Mouse (Mus musculus): Measurements from ENCODE around the gene Mgmt. TPM values are rescaled to one million over a fixed set of nuclear protein-coding genes. Genes with fewer than 3 reads are reported as not detected.

Mgmt gene
- polyA plus RNA-seq, 1 experiment from 2014 or later: 2.0 TPM

DNA sequence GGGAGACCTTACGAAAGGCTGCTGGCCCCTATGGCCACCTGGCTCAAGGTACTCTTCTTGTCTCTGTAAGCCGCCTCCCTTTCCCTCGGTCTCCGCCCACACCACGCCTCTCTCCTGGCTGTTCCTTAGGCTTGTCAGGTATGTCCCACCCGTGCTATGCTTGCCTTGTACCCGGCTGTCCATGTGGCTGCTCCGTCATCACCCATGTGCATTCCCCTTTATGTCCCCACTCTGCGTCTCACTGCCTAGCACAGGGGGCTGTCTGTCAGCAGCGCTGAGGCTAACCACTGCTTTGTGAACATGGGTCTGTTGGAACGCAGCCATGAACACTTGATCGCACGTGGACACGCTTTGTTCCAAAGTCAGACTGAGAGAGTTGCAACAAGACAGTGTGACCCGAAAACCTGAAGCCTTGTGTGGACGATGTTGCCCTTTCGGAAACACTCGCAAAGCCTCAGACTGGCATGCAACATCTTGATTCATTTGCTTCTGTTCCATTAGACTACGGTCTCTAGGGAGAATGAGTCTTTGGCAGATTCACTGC lies 115.4 kb downstream of the Mgmt start:
- Histone ChIP-seq H3K27ac (replicated peaks) (no peak overlapping the region), H3K27me3 (0 out of 2 replicates have a peak, but pooled peaks cover 3% of the 10 kb centered on the region), H3K36me3 (no peaks in the 10 kb centered on the region), H3K4me2 (no peak overlapping the region), H3K9ac (no peak overlapping the region), H3K4me1 (replicated peaks) (peaks cover 41% of the 10 kb centered on the region), H3K9me3 (no peaks in the 10 kb centered on the region), H3K4me3 (no peak overlapping the region)
- no peak for ATAC-seq (ENCODE audit: low read depth)
- 67% methylated on average over 19 of the region's 19 CpGs for WGBS

DNA sequence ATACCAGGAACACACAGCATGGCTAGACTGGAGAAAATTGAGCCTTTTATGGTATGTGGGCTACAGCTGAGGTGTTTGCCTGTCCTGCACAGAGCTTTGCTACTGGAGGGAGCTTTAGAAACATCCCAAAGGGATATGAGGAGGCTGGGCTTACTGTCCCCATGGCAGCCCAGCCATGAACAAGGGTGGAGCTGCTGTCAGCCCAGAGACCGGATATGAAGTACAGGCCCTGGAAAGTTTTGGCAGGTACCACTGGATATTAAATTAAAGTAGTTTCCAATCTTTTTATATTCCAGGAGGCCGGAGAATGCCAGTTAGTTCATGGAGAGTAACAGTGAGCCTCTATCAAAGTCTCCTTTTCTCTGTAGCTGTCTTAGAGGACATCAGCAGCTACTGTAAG lies 116.0 kb downstream of the Mgmt start:
- H3K9me3 ChIP-seq: 0 out of 2 replicates have a peak, but pooled peaks cover 4% of the 10 kb centered on the region
- H3K4me2 ChIP-seq: no peak overlapping the region
- H3K4me1 ChIP-seq (replicated peaks): peaks cover 35% of the 10 kb centered on the region
- H3K27me3 ChIP-seq: 0 out of 2 replicates have a peak, but pooled peaks cover 3% of the 10 kb centered on the region
- 86% methylated on average over 2 of the region's 2 CpGs for WGBS
- H3K36me3 ChIP-seq: no peaks in the 10 kb centered on the region
- no peak overlapping the region for H3K27ac ChIP-seq (replicated peaks)
- no peak for ATAC-seq (ENCODE audit: low read depth)
- no peak overlapping the region for H3K9ac ChIP-seq
- no peak overlapping the region for H3K4me3 ChIP-seq

GRCm38 (mm10) chr7:137012687-137013086 lies 118.3 kb downstream of the Mgmt start:
- no peak overlapping the region for H3K4me2 ChIP-seq
- no peak for ATAC-seq (ENCODE audit: low read depth)
- H3K4me1 ChIP-seq (replicated peaks): peaks cover 23% of the 10 kb centered on the region; the same call in 1 of the 2 replicates
- H3K27me3 ChIP-seq: 0 out of 2 replicates have a peak, but pooled peaks cover 3% of the 10 kb centered on the region
- no peak overlapping the region for H3K27ac ChIP-seq (replicated peaks)
- no peaks in the 10 kb centered on the region for H3K36me3 ChIP-seq
- WGBS: 73% methylated on average over 8 of the region's 8 CpGs
- H3K9me3 ChIP-seq: 0 out of 2 replicates have a peak, but pooled peaks cover 4% of the 10 kb centered on the region
- H3K4me3 ChIP-seq: no peak overlapping the region
- no peak overlapping the region for H3K9ac ChIP-seq

DNA sequence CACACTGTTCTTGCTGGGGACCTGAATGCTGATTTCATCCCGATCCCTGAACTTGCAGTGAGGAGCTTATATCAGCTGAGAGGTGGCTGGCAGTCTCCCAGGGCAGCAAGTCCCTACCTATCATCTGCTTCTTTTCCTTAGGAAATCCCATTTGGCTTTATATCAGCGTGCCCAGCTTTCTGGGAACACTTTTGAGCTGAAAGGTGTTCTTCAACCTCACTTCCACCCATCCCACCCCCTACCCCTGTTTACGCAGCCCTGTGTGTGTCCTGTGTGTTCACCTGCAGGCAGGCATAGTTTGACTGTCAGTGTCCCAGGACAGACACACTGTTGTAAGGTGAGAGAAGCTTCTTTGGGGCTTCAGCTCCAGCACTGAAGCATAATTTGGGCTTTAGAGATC lies 119.0 kb downstream of the Mgmt start:
- no peak overlapping the region for H3K9ac ChIP-seq
- H3K4me2 ChIP-seq: no peak overlapping the region
- no peaks in the 10 kb centered on the region for H3K36me3 ChIP-seq
- H3K9me3 ChIP-seq: 0 out of 2 replicates have a peak, but pooled peaks cover 4% of the 10 kb centered on the region
- WGBS: 77% methylated on average over 3 of the region's 3 CpGs
- no peak for ATAC-seq (ENCODE audit: low read depth)
- H3K4me3 ChIP-seq: no peak overlapping the region
- H3K4me1 ChIP-seq (replicated peaks): peaks cover 16% of the 10 kb centered on the region; the same call in 1 of the 2 replicates
- H3K27me3 ChIP-seq: 0 out of 2 replicates have a peak, but pooled peaks cover 3% of the 10 kb centered on the region
- H3K27ac ChIP-seq (replicated peaks): no peak overlapping the region

DNA sequence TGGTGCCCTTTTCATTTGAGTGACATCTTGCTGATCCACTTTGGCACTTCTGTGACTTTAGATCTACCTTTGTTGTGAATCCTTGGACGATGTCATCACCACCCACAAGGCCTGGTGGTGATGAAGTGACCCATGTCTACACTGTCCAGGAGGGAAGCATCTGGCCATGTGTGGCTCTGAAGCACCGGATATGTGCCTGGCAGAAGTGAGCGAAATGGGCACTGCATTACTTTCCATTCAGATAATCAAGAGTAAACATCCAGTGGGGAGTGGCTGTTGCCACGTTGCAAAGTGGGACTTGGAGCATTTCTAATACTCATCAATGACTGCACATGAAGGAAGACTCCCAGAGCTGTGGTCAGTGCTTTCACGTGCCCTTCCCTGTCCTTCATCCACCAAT lies 124.2 kb downstream of the Mgmt start:
- Histone ChIP-seq H3K27ac (replicated peaks) (no peak overlapping the region), H3K27me3 (no peaks in the 10 kb centered on the region; the same call in 1 of the 2 replicates), H3K9ac (no peak overlapping the region), H3K9me3 (0 out of 2 replicates have a peak, but pooled peaks cover 4% of the 10 kb centered on the region), H3K4me1 (replicated peaks) (no peaks in the 10 kb centered on the region), H3K4me2 (no peak overlapping the region), H3K36me3 (no peaks in the 10 kb centered on the region), H3K4me3 (no peak overlapping the region)
- ATAC-seq (ENCODE audit: low read depth): no peak
- 84% methylated on average over 5 of the region's 5 CpGs for WGBS

- Histone ChIP-seq H3K4me2 (no peak overlapping the region), H3K27me3 (no peaks in the 10 kb centered on the region; the same call in 1 of the 2 replicates), H3K4me3 (no peak overlapping the region), H3K27ac (replicated peaks) (no peak overlapping the region), H3K9ac (no peak overlapping the region), H3K9me3 (0 out of 2 replicates have a peak, but pooled peaks cover 1% of the 10 kb centered on the region), H3K4me1 (replicated peaks) (no peaks in the 10 kb centered on the region), H3K36me3 (no peaks in the 10 kb centered on the region)
- no peak for ATAC-seq (ENCODE audit: low read depth)
- 86% methylated on average over 6 of the region's 6 CpGs for WGBS
These were observed 125.8 kb downstream of the Mgmt start for GRCm38 (mm10) chr7:137020195-137020594.

DNA sequence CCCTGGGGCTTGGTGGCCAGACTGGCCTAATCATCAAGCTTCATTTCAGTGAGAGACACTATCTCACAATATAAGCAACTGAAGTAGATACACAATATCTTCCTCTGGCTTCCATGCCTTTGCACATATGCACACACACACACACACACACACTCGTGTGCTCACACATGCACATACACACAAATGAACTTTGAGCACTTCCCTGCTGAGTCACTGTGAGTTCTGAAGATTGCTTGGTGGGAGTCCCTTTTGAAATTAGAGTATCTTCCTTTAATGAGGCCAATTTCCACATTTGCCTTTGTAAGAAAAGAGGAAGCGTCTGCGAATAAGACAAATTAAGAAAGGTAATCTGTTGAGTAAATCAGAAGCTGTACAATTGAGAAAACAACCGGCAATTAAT lies 136.4 kb downstream of the Mgmt start:
- no peaks in the 10 kb centered on the region for H3K36me3 ChIP-seq
- no peak overlapping the region for H3K4me3 ChIP-seq
- no peak overlapping the region for H3K4me2 ChIP-seq
- H3K27me3 ChIP-seq: no peaks in the 10 kb centered on the region
- no peak overlapping the region for H3K27ac ChIP-seq (replicated peaks)
- no peak for ATAC-seq (ENCODE audit: low read depth)
- H3K9me3 ChIP-seq: peaks cover 7% of the 10 kb centered on the region; the same call in 1 of the 2 replicates
- H3K9ac ChIP-seq: no peak overlapping the region
- H3K4me1 ChIP-seq (replicated peaks): peaks cover 3% of the 10 kb centered on the region
- 84% methylated on average over 4 of the region's 4 CpGs for WGBS

DNA sequence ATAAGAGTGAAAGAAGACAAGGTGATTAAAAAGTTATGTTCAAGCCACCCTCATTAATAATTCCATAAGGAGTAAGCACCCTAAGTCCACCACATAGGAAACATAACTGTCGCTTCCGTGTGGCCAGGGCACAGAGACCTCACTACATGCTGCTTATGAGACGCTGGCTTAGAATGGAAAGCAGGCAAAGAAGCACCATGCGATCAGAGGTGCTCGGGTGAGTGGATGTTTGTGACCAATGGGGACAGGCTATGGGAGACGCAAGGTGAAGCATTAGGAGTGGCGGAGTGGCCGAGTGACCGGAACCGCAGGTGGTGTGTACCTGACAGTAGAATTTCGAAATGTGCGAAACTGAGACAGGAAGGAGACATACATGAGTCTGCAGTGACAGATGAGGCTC lies 138.8 kb downstream of the Mgmt start:
- no peaks in the 10 kb centered on the region for H3K27me3 ChIP-seq
- no peak overlapping the region for H3K27ac ChIP-seq (replicated peaks)
- no peaks in the 10 kb centered on the region for H3K36me3 ChIP-seq
- H3K4me3 ChIP-seq: no peak overlapping the region
- 97% methylated on average over 12 of the region's 12 CpGs for WGBS
- no peak overlapping the region for H3K9ac ChIP-seq
- peaks cover 15% of the 10 kb centered on the region for H3K4me1 ChIP-seq (replicated peaks)
- ATAC-seq (ENCODE audit: low read depth): no peak
- no peak overlapping the region for H3K4me2 ChIP-seq
- peaks cover 7% of the 10 kb centered on the region; the same call in 1 of the 2 replicates for H3K9me3 ChIP-seq

DNA sequence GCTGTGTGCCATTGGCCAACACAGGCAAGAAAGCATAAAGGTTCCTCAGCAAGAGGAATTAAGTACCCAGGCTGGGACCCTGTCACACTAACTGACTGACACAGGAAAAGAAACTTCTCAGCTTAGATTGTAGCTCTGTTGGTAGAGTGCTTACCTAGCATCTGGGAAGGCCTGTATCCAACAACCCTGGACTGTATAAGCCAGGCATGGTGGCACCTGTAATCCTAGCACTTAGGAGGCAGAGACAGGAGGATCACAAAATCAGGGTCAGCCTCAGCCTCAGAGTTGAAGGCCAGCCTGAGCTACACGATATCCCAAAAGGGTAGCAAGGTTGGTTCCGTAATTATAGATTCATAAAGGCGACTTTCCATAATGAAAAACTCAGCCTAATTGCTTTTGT lies 140.6 kb downstream of the Mgmt start:
- WGBS: 89% methylated on average over 3 of the region's 3 CpGs
- H3K9ac ChIP-seq: no peak overlapping the region
- peaks cover 7% of the 10 kb centered on the region; the same call in 1 of the 2 replicates for H3K9me3 ChIP-seq
- H3K4me2 ChIP-seq: no peak overlapping the region
- no peak overlapping the region for H3K27ac ChIP-seq (replicated peaks)
- H3K4me1 ChIP-seq (replicated peaks): peaks cover 28% of the 10 kb centered on the region
- no peak overlapping the region for H3K4me3 ChIP-seq
- ATAC-seq (ENCODE audit: low read depth): no peak
- H3K27me3 ChIP-seq: no peaks in the 10 kb centered on the region
- H3K36me3 ChIP-seq: no peaks in the 10 kb centered on the region

DNA sequence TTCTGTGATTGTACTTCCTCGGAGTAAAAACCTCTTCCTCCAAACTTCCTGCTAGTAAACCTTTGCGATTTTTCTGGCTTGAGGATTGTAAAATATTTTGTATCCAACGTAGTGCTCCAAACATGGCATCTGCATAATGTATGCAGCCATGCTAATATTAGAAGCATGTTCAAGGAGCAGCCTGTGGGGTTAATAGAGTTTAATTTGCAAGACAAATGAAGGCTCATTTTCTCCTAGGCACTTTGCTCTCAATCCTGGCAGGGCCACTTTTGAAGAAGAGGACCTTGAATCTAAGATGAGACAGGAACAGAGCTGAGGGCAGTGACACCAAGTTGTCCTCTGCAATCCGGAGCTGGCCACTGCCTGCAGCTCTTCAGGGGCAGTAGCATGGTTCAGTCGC lies 141.5 kb downstream of the Mgmt start:
- no peaks in the 10 kb centered on the region for H3K9me3 ChIP-seq
- H3K4me2 ChIP-seq: no peak overlapping the region
- no peak for ATAC-seq (ENCODE audit: low read depth)
- no peaks in the 10 kb centered on the region for H3K27me3 ChIP-seq
- H3K36me3 ChIP-seq: no peaks in the 10 kb centered on the region
- no peak overlapping the region for H3K27ac ChIP-seq (replicated peaks)
- no peak overlapping the region for H3K4me3 ChIP-seq
- peaks cover 38% of the 10 kb centered on the region for H3K4me1 ChIP-seq (replicated peaks)
- no peak overlapping the region for H3K9ac ChIP-seq
- 50% methylated on average over 5 of the region's 5 CpGs for WGBS

DNA sequence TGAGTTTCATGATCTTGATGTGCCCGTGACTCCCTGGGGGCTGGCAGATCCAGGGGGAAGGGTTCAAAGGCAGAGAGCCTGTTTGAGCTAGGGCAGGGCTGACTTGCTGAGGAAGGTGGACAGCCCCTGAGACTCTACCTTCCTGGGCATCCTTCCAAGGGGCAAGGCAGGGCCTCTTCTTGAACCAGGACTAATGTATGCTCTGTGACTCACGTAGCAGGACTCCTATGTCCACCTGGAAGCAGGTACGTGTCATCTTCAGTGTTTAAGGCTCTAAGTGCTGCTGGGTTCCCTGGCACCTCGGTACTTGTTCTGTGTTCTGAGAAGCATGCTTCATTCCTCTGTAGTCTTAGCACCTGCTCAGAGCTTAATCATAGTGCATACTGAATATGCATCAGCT lies 143.1 kb downstream of the Mgmt start:
- H3K27ac ChIP-seq (replicated peaks): no peak overlapping the region
- no peak overlapping the region for H3K4me3 ChIP-seq
- H3K9me3 ChIP-seq: no peaks in the 10 kb centered on the region
- H3K4me2 ChIP-seq: no peak overlapping the region
- H3K27me3 ChIP-seq: no peaks in the 10 kb centered on the region
- no peak overlapping the region for H3K9ac ChIP-seq
- 91% methylated on average over 4 of the region's 4 CpGs for WGBS
- H3K4me1 ChIP-seq (replicated peaks): peaks cover 44% of the 10 kb centered on the region
- ATAC-seq (ENCODE audit: low read depth): no peak
- H3K36me3 ChIP-seq: no peaks in the 10 kb centered on the region

GRCm38 (mm10) chr7:137037872-137038271 lies 143.5 kb downstream of the Mgmt start:
- no peak for ATAC-seq (ENCODE audit: low read depth)
- Histone ChIP-seq H3K9ac (no peak overlapping the region), H3K36me3 (no peaks in the 10 kb centered on the region), H3K4me1 (replicated peaks) (peaks cover 44% of the 10 kb centered on the region), H3K9me3 (no peaks in the 10 kb centered on the region), H3K4me3 (no peak overlapping the region), H3K27ac (replicated peaks) (no peak overlapping the region), H3K27me3 (no peaks in the 10 kb centered on the region), H3K4me2 (no peak overlapping the region)
- WGBS: 65% methylated on average over 5 of the region's 5 CpGs

Data from neural tube, embryonic 13.5 days (tissue).